Mouse (Mus musculus) gastrocnemius, postnatal 36 days (tissue): ENCODE results near the gene Efna3. TPM values are rescaled to one million over a fixed set of nuclear protein-coding genes. Genes with fewer than 3 reads are reported as not detected.

Experiments
- DNase-seq, 2 experiments: peaks; one replicate each; pipeline ENCODE4 v3.0.0; 2022
- intact Hi-C: fragments of 180-260 bp; cut with DNase I; formaldehyde crosslinking; loops from one replicate; pipeline ENCODE4 v1.15.1; 2025
- total RNA-seq, 2 experiments: library from RNA; stranded (reverse); gene quantifications; 2 replicates each; pipeline ENCODE4 v1.2.3; 2021

The Efna3 gene
- total RNA-seq, 2 experiments from 2014 or later, result not detected

DNA sequence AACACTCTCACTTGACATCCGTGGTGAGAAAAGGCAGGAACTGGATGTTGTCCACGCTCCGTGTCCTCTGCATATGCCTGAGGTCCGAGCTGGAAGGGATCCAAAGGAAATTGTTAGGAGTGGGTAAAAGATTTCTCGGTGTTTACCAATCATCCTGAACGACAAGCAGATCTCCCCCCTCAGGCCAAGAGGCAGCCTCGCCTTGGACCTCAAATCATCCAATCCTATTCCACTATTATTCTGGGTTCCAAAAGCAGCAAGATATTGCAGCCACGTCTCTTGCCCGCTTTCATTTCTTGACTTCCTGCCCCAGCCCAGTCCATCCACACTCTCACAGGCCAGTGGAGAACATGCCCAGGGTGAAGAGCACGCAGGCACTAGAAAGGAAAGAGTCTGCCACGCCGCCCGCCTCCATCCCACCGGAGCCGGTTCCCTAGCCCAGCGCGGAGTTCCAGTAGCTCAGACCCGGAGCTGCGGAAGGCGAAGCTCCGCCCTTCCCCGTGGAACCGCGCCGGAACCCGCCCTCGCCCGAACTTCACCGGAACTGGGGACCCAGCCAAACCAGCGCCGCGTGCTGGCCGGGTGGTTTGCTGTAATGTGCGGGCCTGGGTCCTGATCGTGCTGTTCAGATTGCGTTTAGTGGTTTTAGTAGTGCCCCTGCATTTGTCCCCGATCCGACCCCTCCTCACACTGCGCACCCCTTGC, 52.6 kb downstream of the Efna3 start, which contains the start of gene Slc50a1:
Gene Slc50a1, minus strand, starts transcription at position 520 of the 705 bp plus-strand sequence.
- intact Hi-C loops, result no loop called here

GRCm38 (mm10) chr3:89268916-89269315, 53.8 kb downstream of the Efna3 start:
- intact Hi-C loops, result no loop called here

More for the DNA sequence above, 52.6 kb downstream of the Efna3 start, which contains the start of gene Slc50a1:
- peak; percentile 85 to 89 for DNase-seq

DNA sequence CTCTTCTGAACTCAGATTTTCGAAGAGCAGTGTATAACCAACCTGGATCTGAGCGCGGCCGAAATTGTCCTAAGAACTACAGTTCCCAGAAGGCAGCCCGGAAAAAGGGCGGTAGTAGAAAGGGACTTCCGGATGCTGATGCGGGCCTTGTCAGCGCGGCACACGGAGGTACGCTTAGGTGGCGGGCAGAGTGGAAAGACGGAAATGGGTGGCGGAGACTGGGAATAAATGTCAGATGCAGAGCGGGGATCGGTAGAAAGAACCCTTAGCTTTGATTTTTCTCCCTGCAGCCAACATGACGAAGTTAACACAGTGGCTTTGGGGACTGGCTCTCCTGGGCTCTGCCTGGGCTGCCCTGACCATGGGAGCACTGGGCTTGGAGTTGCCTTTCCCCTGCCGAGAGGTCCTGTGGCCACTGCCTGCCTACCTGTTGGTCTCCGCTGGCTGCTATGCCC, 56.3 kb downstream of the Efna3 start:
- DNase-seq, result peak; percentile 60 to 64
- intact Hi-C loops, result no loop called here

More at GRCm38 (mm10) chr3:89268916-89269315, 53.8 kb downstream of the Efna3 start:
- DNase-seq, result no peak

Other genes starting within 250 kb of the Efna3 start
- 10 to 100 TPM; 14.8 to 15.7 TPM for gene Rusc1, start 229.7 kb downstream of the Efna3 start, total RNA-seq
- gene Gm43738, start 221.9 kb downstream of the Efna3 start, total RNA-seq, result not detected
- 10 to 100 TPM; 23.2 to 27.5 TPM for gene Fdps, start 221.0 kb downstream of the Efna3 start, total RNA-seq
- not detected for gene Pklr, start 186.8 kb downstream of the Efna3 start, total RNA-seq
- under 1 TPM; 0.49 to 0.54 TPM for gene Hcn3, start 162.8 kb downstream of the Efna3 start, total RNA-seq
- 10 to 100 TPM; 15.0 to 16.5 TPM for gene Clk2, start 158.2 kb downstream of the Efna3 start, total RNA-seq
- gene Scamp3, start 145.5 kb downstream of the Efna3 start, total RNA-seq, result 10 to 100 TPM; 33.8 to 36.0 TPM
- gene Fam189b, start 139.8 kb downstream of the Efna3 start, total RNA-seq, result 10 to 100 TPM; 16.1 to 17.5 TPM
- gene Gba, start 120.0 kb downstream of the Efna3 start, total RNA-seq, result 10 to 100 TPM; 18.2 to 18.6 TPM
- 1 to 10 TPM; 6.9 to 8.0 TPM for gene Thbs3, start 107.8 kb downstream of the Efna3 start, total RNA-seq
- gene Mtx1, start 95.9 kb downstream of the Efna3 start, total RNA-seq, result 10 to 100 TPM; 40.2 to 41.0 TPM
- gene Muc1, start 93.9 kb downstream of the Efna3 start, total RNA-seq, result under 1 TPM; 0.20 TPM
- 10 to 100 TPM; 58.3 to 63.3 TPM for gene Krtcap2, start 77.0 kb downstream of the Efna3 start, total RNA-seq
- under 1 TPM; 0.15 to 0.17 TPM for gene Trim46, start 76.7 kb downstream of the Efna3 start, total RNA-seq
- gene Dpm3, start 63.6 kb downstream of the Efna3 start, total RNA-seq, result 10 to 100 TPM; 16.6 to 23.2 TPM
- 1 to 10 TPM; 8.3 to 9.1 TPM for gene Slc50a1, start 52.4 kb downstream of the Efna3 start, total RNA-seq
- gene Efna1, start 41.8 kb downstream of the Efna3 start, total RNA-seq, result 10 to 100 TPM; 10.1 to 11.5 TPM
- under 1 TPM in 1 of 2 experiments, not detected in 1; 0.15 TPM for gene Efna4, start 15.1 kb upstream of the Efna3 start, total RNA-seq
- gene Adam15, start 27.0 kb upstream of the Efna3 start, total RNA-seq, result 10 to 100 TPM; 15.8 to 23.2 TPM
- not detected for gene Dcst2, start 39.0 kb upstream of the Efna3 start, total RNA-seq
- not detected for gene Dcst1, start 42.3 kb upstream of the Efna3 start, total RNA-seq
- 10 to 100 TPM; 23.4 to 24.5 TPM for gene Zbtb7b, start 71.8 kb upstream of the Efna3 start, total RNA-seq
- gene Lenep, start 79.8 kb upstream of the Efna3 start, total RNA-seq, result under 1 TPM in 1 of 2 experiments, not detected in 1; 0.25 TPM
- gene Flad1, start 88.9 kb upstream of the Efna3 start, total RNA-seq, result 10 to 100 TPM; 36.7 to 43.6 TPM
- 1 to 10 TPM; 3.4 to 4.8 TPM for gene Cks1b, start 95.4 kb upstream of the Efna3 start, total RNA-seq
- 10 to 100 TPM; 20.2 TPM for gene Shc1, start 95.5 kb upstream of the Efna3 start, total RNA-seq
- 10 to 100 TPM in 1 of 2 experiments, 1 to 10 TPM in 1; 8.4 to 11.2 TPM for gene Pygo2, start 107.2 kb upstream of the Efna3 start, total RNA-seq
- 100 to 1,000 TPM; 190 to 193 TPM for gene Pbxip1, start 113.7 kb upstream of the Efna3 start, total RNA-seq
- gene Pmvk, start 131.6 kb upstream of the Efna3 start, total RNA-seq, result 1 to 10 TPM; 6.3 to 6.6 TPM
- 1 to 10 TPM; 1.6 to 2.0 TPM for gene Kcnn3, start 197.2 kb upstream of the Efna3 start, total RNA-seq